Mouse (Mus musculus) liver, adult 2 months (tissue): ENCODE data around the gene Gna11.

Source experiments
- CTCF ChIP-seq: fragments of 200-500 bp; IDR thresholded peaks from 2 replicates; pipeline ENCODE4 v1.5.1; 2011; ENCODE audit warnings: low read depth, low read length, control low read depth
- POLR2A ChIP-seq: fragments of 200-500 bp; IDR thresholded peaks from 2 replicates; pipeline ENCODE4 v1.6.1; 2011; ENCODE audit warnings: low read length, control low read depth; ENCODE audit not compliant: insufficient read depth; ENCODE audit errors: extremely low read depth

GRCm38 (mm10) chr10:81491018-81491417 is 54.0 kb downstream of the Gna11 start:
- TF ChIP-seq CTCF, result no peak
- no peak for TF ChIP-seq POLR2A
